Mouse (Mus musculus): ENCODE data around the gene Tmem248.
"Not testable (repeated sequence)": the region's sequence is repeated elsewhere in the genome, so short reads cannot be mapped to it uniquely, and the experiment has no call there.

Gene Tmem248

DNA sequence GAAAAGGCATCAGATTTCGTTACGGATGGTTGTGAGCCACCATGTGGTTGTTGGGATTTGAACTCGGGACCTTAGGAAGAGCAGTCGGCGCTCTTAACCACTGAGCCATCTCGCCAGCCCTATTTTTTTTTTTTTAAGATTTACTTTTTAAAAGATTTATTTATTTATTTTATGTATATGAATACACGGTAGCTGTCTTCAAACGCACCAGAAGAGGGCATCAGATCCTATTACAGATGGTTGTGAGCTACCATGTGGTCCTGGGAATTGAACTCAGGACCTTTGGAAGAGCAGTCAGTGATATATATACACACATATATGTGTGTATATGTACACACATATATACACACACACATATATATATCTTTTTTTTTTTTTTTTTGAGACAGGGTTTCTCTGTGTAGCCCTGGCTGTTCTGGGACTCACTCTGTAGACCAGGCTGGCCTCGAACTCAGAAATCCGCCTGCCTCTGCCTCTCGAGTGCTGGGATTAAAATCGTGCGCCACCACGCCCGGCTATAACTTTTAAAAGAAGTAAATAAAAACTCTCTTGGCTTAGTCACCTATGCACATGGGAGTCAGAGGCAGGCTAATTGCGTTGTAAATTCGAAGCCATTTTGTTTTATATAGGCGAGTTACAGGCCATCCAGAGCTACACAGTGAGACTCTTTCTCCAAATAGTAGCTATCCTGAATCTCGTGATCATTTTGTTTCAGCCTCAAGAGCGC lies 39.1 kb downstream of the Tmem248 start:
- not testable (repeated sequence) for DNase-seq (ENCODE audit: low spot score in 2 of 2)

DNA sequence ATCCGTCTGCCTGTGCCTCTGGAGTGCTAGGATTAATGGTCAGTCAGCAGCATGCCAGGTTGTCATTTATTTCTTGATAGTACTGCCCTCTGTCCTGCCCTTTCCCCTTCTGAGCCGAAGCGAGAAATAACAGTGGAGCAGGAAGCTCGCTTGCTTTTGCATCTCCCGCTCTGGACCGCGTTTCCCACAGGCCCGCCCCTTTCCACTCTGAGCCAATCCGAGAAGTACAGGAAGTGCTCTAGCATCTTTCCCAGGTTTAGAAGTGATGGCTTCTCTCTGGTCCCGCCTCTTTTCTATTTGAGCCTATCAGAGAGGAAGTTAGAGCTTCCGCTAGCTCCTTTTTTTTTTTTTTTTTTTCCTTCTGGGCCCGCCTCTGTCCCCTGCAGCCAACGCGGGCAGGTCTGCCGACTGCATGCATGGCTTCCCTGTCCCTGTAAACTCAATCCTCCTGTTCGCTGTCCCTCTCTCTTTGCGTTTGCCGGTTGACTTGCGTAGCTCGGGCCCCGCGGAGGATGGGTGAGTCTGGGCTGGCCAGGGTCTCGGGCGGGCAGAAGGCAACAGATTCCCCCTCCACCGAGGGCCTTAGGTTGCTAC lies 39.9 kb downstream of the Tmem248 start:
- peak; percentile 88 to 94 for DNase-seq (ENCODE audit: low spot score in 2 of 2)

DNA sequence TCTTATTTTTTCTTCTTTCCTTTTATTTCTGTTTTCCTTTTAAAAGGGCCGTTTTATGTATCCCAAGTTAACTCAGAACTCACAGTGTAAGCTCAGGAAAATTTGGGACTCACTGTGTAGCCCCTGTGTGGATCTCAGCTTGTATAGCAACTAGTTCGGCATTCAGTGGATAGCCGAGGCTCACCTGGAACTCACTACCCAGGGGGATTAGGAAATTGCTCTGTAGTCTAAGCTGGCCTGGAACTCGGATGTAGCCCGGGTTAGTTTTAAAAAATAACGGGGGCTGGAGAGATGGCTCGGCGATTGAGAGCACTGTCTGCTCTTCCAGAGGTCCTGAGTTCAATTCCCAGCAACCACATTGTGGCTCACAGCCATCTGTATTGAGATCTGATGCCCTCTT lies 40.4 kb downstream of the Tmem248 start:
- DNase-seq (ENCODE audit: low spot score in 2 of 2): no peak

DNA sequence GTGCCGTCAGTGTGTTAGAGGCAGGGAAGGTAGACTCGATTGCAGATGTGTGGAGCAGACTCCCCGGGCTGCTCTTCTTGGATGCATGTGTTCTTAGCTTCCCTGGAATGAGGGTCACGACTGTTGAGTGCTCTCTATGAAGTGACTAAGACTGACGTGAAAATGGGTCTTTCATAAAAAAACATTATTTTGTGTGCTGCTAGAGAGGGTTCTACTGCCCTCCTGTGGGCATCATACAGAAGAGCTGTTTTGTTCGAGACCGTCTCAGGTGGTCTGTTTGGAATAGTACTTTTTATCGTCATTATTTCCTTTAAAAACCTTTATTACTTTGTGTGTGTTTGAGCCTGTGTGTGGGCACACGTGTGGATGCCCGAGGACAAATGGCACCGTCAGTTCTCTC lies 46.6 kb downstream of the Tmem248 start:
- no peak for DNase-seq (ENCODE audit: low spot score in 2 of 2)

DNA sequence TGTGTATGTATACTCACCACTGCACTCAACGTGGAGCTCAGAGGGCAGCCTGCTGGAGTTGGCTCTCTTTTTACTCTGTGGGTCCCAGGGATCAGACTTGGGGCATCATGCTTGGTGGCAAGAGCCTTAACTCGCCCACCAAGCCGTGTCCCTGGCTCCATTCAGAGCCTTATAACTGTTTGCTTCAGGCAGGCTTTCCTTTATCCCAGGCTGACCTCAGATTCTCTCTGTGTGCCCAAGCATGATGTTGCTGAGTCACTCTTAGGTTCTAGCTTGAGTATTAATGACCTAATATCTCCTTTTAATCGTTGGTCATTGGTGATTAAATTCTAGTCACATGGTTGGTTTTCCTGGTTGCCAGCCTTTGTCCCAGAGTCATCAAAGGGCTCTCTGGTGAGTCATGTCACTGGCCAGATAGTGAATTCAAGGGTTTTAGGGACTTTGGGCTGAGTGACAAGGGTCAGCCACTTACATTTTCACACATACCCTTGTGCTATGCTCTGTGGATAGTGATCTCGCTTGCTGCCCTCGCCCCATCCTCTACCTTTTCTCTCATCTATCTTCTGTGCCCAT lies 47.6 kb downstream of the Tmem248 start:
- no peak for DNase-seq (ENCODE audit: low spot score in 2 of 2)

DNA sequence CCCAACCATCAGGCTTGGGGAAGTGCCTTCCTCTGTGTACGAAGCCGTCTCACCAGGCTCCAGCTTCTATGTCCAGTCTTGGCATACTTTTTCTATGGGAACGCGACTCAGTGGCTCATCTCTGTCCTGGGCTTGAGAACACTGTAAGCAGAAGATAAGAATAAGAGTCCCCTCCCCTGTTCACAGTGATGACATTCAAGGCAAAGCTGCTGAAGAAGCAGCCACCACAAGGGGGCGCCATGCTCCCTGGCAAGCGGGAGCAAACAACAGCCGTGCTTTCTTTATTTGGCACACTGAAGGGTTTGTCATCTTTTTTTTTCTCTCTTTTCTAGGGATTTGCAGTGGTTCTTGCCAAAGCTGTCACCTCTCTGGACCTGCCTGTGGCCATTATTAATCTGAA lies 49.8 kb downstream of the Tmem248 start:
- DNase-seq (ENCODE audit: low spot score in 2 of 2): no peak

DNA sequence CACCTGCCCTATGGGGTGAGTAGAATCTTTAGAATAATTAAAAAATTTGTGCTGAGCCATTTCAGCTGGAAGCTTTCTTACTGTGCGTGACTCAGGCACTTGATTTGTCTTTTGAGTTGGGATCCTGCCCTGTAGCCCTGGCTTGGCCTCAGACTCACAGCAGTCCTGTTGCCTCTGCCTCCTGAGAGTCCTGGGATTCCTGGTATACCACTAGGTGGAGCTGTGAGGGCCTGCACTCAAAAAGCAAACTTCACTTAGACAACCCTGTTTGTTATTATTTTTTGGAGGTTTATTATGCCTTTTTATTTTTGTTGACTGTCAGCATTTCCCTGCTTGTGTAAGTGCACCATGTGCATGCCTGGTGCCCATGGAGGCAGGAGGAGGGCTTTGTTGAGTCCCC lies 50.4 kb downstream of the Tmem248 start:
- DNase-seq (ENCODE audit: low spot score in 2 of 2): no peak

DNA sequence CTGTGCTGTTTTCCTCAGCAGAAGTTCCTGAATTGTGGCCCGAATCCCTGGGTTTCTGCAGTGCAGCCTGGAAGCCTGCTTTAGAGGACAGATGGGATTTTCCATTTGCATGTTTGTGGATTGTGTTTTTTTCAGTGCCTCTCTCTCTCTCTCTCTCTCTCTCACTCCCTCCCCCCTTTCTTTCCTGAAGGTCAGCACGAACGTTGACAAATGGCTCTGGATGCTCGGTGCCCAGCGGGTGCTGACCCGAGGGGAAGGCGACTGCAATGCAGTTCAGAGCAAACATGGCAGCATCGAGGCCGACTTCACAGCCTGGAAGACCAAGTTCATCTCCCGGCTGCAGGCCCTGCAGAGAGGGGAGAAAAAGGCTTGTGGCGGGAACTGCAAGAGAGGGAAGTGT lies 52.1 kb downstream of the Tmem248 start:
- no peak for DNase-seq (ENCODE audit: low spot score in 2 of 2)

DNA sequence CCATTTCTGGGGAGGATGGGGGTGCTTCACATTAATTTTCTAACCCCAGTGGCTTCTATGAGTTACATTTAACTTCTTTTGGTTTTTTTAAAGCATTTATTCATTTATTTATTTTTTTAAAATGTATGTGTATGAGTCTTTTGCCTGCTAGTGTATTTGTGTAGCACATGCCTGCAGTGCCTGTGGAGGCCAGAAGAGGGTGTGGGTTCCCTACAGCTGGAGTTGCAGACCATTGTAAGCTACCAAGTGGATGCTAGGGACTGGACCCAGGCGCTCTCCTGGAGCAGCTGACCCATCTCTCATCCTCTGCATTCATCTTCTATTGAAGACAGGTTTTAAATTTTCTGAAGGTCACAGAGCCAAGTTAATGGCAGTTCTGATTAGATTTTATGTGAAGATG lies 55.5 kb downstream of the Tmem248 start:
- no peak for DNase-seq (ENCODE audit: low spot score in 2 of 2)

DNA sequence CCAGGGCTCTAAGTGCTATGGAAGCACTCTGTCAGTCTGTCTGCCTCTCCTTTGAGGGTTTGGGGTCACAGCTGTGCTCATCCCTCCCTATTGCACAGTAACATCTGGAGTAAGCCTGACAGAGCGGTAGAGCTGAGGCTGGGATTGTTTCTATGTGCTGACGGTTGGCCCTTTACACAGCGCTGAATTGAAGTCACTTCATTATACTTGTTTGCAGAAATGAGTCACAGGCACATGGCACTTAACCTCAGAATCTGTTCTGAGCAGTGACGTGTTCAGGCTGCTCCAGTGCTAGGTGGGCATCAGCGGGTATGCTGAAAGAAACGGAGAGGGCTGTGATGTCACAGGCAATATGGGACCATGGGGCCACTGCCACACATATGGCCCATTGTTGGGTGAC lies 56.2 kb downstream of the Tmem248 start:
- no peak for DNase-seq (ENCODE audit: low spot score in 2 of 2)

DNA sequence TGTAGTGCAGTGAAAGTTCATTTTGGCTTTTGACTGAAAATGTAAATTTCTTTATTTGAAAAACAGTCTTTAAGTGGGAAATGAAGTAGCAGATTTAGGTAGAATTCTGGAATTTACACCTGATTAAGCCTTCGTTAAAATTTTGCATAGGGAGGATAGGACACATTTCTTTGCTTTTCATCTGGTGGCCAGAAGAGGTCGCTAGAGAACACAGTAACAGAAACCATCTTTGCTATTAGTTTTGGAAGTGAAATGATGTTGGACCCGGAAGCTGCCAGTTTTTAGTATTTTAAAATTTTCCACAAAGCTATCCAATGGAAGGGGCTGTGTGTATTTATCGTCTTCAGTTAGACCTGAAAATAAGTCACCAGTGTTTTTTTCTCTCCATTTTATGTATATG lies 58.6 kb downstream of the Tmem248 start:
- no peak for DNase-seq (ENCODE audit: low spot score in 2 of 2)

DNA sequence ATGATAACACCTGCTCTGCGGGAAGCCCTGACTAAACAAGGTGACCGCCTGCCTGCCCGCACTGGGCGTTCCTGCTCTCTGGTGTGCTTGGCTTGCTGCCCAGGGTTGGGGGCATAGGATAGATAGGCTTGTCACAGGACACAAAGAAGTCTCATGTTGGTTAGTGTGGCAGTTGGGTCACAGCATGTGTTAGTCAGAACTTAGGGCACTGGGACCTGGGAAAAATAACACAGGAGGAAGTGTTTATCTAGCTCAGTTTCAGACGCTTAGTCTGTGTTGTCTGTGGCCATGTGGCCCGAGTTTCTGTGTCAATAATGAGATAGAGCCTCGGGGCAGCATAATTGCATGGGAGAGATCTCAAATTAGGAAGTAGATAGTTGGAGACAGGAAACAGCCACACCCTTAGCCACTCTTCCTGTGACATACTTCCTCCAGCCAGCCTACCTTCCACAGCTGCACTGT lies 61.2 kb downstream of the Tmem248 start:
- DNase-seq (ENCODE audit: low spot score in 2 of 2): no peak

DNA sequence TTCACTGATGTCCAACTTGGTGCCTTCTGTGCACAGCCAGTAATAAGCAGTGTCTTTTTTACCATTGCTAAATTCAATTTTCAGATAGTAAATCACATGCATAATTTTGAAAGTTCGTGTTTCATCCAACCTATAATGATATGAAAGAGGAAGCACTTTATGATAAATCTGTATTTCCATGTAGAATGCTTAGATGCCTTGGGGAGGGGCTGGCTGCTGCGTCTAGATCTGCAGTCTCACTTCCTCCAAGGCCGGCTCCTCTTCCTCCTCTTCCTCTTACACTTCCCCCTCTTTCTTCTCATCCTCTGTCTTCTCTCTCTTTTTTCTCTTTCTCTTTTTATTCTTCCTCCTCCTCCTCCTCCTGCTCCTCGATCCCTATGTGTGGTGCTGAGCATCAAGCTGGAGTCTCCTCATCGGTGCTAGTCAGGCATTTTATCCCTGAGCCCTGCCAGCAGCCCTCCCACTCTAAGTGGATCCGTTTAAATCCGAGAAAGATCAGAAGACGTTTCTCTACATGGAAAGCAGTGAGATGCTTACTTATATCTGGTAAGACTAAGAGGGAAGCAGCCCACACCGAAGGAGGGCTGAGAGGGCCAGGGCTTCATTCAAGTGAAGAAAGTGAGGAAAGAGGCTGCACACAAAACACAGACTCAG lies 66.3 kb downstream of the Tmem248 start:
- no peak for DNase-seq (ENCODE audit: low spot score in 2 of 2)

DNA sequence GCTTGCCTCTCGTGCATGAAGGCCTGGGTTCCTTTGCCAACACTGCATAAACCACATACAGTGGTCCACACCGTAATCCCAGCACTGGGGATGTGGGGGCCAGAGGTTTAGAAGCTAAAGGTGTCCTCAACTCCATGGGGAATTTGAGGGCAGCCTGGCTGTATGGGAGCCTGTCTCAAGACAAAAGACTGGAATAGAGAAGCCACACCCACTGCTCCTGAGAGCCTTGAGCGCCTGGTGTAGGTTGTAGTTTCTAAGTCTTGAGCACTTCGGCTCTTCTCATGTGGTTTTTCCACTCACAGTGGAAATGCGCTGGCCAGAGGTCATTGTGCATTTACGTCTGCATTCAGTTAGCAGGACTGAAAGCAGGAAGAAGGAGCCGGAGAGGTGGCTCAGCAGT lies 71.2 kb downstream of the Tmem248 start:
- no peak for DNase-seq (ENCODE audit: low spot score in 2 of 2)

DNA sequence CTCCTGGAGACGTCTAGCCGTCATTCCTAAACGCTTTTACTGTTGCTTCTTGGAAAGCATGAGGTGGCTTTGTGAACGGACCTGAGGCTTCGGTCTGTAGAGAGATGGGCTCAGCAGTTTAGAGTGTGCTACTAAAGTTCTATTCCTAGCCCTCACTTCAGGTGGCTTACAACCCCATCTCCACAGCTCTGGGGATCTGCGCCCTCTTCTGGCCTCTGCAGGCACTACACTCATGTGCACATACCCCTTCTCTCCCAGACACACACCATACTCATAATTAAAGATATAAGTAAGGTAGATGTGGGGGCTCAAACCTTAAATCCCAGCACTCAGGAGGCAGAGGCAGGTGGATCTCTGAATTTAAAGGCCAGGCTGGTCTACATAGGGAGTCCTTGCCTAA lies 73.4 kb downstream of the Tmem248 start:
- DNase-seq (ENCODE audit: low spot score in 2 of 2): no peak

DNA sequence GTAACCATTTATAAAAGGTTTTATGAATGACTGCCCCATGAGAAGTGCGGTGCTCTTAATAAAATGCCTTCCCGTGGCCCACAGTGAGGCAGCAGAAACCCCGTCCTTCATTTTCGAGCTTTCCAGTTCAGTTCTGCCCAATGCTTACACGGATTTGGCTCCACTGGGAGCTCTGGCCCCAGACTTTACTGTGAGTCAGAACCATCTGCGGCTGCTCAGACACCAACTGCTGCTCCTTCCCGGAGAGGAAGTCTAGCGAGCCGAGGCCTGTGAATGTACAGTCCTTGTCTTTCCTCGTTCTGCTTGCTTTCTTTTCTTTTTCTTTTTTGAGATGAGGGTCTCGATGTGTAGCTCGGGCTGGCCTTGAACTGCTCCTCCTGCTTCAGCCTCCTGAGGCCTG lies 73.9 kb downstream of the Tmem248 start:
- peak in 1 of 2 experiments; percentile 32 for DNase-seq (ENCODE audit: low spot score in 2 of 2)

DNA sequence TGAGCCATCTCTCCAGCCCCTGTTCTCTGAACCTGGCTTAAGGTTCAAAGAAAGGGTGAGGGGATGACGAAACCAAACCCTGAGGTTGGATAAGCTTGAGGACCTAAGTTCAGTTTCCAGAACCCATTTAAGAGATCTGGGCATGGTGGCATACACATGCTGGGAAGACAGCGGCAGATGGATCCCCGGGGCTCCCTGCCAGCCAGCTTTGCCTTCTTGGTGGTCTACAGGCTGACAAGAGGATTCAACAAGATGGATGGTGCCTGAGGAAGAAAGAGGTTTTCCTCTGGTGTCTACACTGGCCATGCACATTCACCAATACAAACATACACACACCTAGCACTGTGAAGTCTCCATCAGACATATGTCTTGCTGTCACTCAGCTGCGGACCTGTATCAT lies 76.1 kb downstream of the Tmem248 start:
- no peak for DNase-seq (ENCODE audit: low spot score in 2 of 2)

Measured in right cerebral cortex, postnatal 36 days (tissue).